Mouse (Mus musculus): ENCODE measurements around the gene Ap5m1.

GRCm38 (mm10) chr14:49028991-49029390 lies 36.9 kb upstream of the Ap5m1 start:
- no peak for TF ChIP-seq POLR2A (IDR thresholded peaks at IDR 0.05; ENCODE audit: extremely low read depth, insufficient read depth, low read length)
- no peak for TF ChIP-seq CTCF (IDR thresholded peaks at IDR 0.05; ENCODE audit: low read depth, low read length)
